Mouse (Mus musculus): ENCODE measurements around the gene Miga1. TPM values are rescaled to one million over a fixed set of nuclear protein-coding genes. Genes with fewer than 3 reads are reported as not detected.

Gene Miga1
- total and polyA plus RNA-seq, 2 experiments: 0.94 to 2.2 TPM

- no peaks in the 10 kb centered on the region for H3K79me2 ChIP-seq (ENCODE audit: control insufficient read depth, insufficient read depth, low read length)
- TF ChIP-seq POLR2A (IDR thresholded peaks at IDR 0.05; ENCODE audit: extremely low read depth, insufficient read depth, low read length): no peak
- no peak for TF ChIP-seq CTCF (IDR thresholded peaks at IDR 0.05; ENCODE audit: low read depth, low read length)
- H3K36me3 ChIP-seq (ENCODE audit: control insufficient read depth, insufficient read depth, low read length): no peaks in the 10 kb centered on the region
- H3K27ac ChIP-seq (replicated peaks; ENCODE audit: insufficient read depth, low read depth, low read length): no peak overlapping the region
- no peaks in the 10 kb centered on the region for H3K27me3 ChIP-seq (ENCODE audit: control insufficient read depth, insufficient read depth, low read length)
- no peak overlapping the region for H3K9ac ChIP-seq (ENCODE audit: low read depth, low read length)
- H3K4me3 ChIP-seq (ENCODE audit: insufficient read depth, low read depth, low read length): no peak overlapping the region
- 93% methylated on average over 14 of the region's 14 CpGs for WGBS
- H3K4me1 ChIP-seq (ENCODE audit: control insufficient read depth, insufficient read depth, low read length): no peaks in the 10 kb centered on the region
- no peak for DNase-seq (ENCODE audit: extremely low read depth, low read depth, low spot score)
These were observed 39.5 kb downstream of the Miga1 start for GRCm38 (mm10) chr3:152300376-152301337.

GRCm38 (mm10) chr3:152295896-152296295, 44.3 kb downstream of the Miga1 start:
- TF ChIP-seq POLR2A (IDR thresholded peaks at IDR 0.05; ENCODE audit: extremely low read depth, insufficient read depth, low read length) (no peak), CTCF (IDR thresholded peaks at IDR 0.05; ENCODE audit: low read depth, low read length) (no peak)
- H3K4me3 ChIP-seq (ENCODE audit: insufficient read depth, low read depth, low read length): no peak overlapping the region
- no peaks in the 10 kb centered on the region for H3K79me2 ChIP-seq (ENCODE audit: control insufficient read depth, insufficient read depth, low read length)
- WGBS: 95% methylated on average over 5 of the region's 5 CpGs
- no peak overlapping the region for H3K9ac ChIP-seq (ENCODE audit: low read depth, low read length)
- no peaks in the 10 kb centered on the region for H3K36me3 ChIP-seq (ENCODE audit: control insufficient read depth, insufficient read depth, low read length)
- DNase-seq (ENCODE audit: extremely low read depth, low read depth, low spot score): no peak
- H3K27ac ChIP-seq (replicated peaks; ENCODE audit: insufficient read depth, low read depth, low read length): no peak overlapping the region
- H3K4me1 ChIP-seq (ENCODE audit: control insufficient read depth, insufficient read depth, low read length): no peaks in the 10 kb centered on the region
- H3K27me3 ChIP-seq (ENCODE audit: control insufficient read depth, insufficient read depth, low read length): no peaks in the 10 kb centered on the region

- Histone ChIP-seq H3K36me3 (ENCODE audit: control insufficient read depth, insufficient read depth, low read length) (no peaks in the 10 kb centered on the region), H3K9ac (ENCODE audit: low read depth, low read length) (no peak overlapping the region), H3K79me2 (ENCODE audit: control insufficient read depth, insufficient read depth, low read length) (no peaks in the 10 kb centered on the region), H3K27ac (replicated peaks; ENCODE audit: insufficient read depth, low read depth, low read length) (no peak overlapping the region), H3K27me3 (ENCODE audit: control insufficient read depth, insufficient read depth, low read length) (no peaks in the 10 kb centered on the region), H3K4me1 (ENCODE audit: control insufficient read depth, insufficient read depth, low read length) (no peaks in the 10 kb centered on the region), H3K4me3 (ENCODE audit: insufficient read depth, low read depth, low read length) (no peak overlapping the region)
- TF ChIP-seq POLR2A (IDR thresholded peaks at IDR 0.05; ENCODE audit: extremely low read depth, insufficient read depth, low read length) (no peak), CTCF (IDR thresholded peaks at IDR 0.05; ENCODE audit: low read depth, low read length) (no peak)
- DNase-seq (ENCODE audit: extremely low read depth, low read depth, low spot score): no peak
- WGBS: 66% methylated on average over 3 of the region's 3 CpGs
These were observed 45.8 kb downstream of the Miga1 start for GRCm38 (mm10) chr3:152294400-152294799.

GRCm38 (mm10) chr3:152293530-152294181, 46.6 kb downstream of the Miga1 start:
- no peak for TF ChIP-seq CTCF (IDR thresholded peaks at IDR 0.05; ENCODE audit: low read depth, low read length)
- no peak for TF ChIP-seq POLR2A (IDR thresholded peaks at IDR 0.05; ENCODE audit: extremely low read depth, insufficient read depth, low read length)
- Histone ChIP-seq H3K27me3 (ENCODE audit: control insufficient read depth, insufficient read depth, low read length) (no peaks in the 10 kb centered on the region), H3K4me3 (ENCODE audit: insufficient read depth, low read depth, low read length) (no peak overlapping the region), H3K27ac (replicated peaks; ENCODE audit: insufficient read depth, low read depth, low read length) (no peak overlapping the region), H3K36me3 (ENCODE audit: control insufficient read depth, insufficient read depth, low read length) (no peaks in the 10 kb centered on the region), H3K79me2 (ENCODE audit: control insufficient read depth, insufficient read depth, low read length) (no peaks in the 10 kb centered on the region), H3K9ac (ENCODE audit: low read depth, low read length) (no peak overlapping the region), H3K4me1 (ENCODE audit: control insufficient read depth, insufficient read depth, low read length) (no peaks in the 10 kb centered on the region)
- WGBS: 88% methylated on average over 13 of the region's 13 CpGs
- DNase-seq (ENCODE audit: extremely low read depth, low read depth, low spot score): no peak

- Histone ChIP-seq H3K27ac (replicated peaks; ENCODE audit: insufficient read depth, low read depth, low read length) (no peak overlapping the region), H3K4me1 (ENCODE audit: control insufficient read depth, insufficient read depth, low read length) (no peaks in the 10 kb centered on the region), H3K79me2 (ENCODE audit: control insufficient read depth, insufficient read depth, low read length) (no peaks in the 10 kb centered on the region), H3K36me3 (ENCODE audit: control insufficient read depth, insufficient read depth, low read length) (no peaks in the 10 kb centered on the region), H3K9ac (ENCODE audit: low read depth, low read length) (no peak overlapping the region), H3K4me3 (ENCODE audit: insufficient read depth, low read depth, low read length) (no peak overlapping the region), H3K27me3 (ENCODE audit: control insufficient read depth, insufficient read depth, low read length) (no peaks in the 10 kb centered on the region)
- WGBS: 88% methylated on average over 6 of the region's 6 CpGs
- TF ChIP-seq CTCF (IDR thresholded peaks at IDR 0.05; ENCODE audit: low read depth, low read length) (no peak), POLR2A (IDR thresholded peaks at IDR 0.05; ENCODE audit: extremely low read depth, insufficient read depth, low read length) (no peak)
- DNase-seq (ENCODE audit: extremely low read depth, low read depth, low spot score): no peak
These were observed 48.3 kb downstream of the Miga1 start for GRCm38 (mm10) chr3:152291895-152292294.
